Mouse (Mus musculus) liver, embryonic 14.5 days (tissue): Measurements from ENCODE around the gene Hdgf. TPM values are rescaled to one million over a fixed set of nuclear protein-coding genes. Genes with fewer than 3 reads are reported as not detected.
A peak's percentile ranks its signal among the peaks of the same experiment; 100 is the strongest.

Source experiments
- ATAC-seq: fragments of 200-750 bp; cut with Nextera tagmentation; 2 replicates; pipeline ENCODE4 v1.8.0; 2017; ENCODE audit warnings: moderate number of reproducible peaks, mild to moderate bottlenecking, moderate library complexity; ENCODE audit not compliant: insufficient read depth
- DNase-seq, 3 experiments: peaks; one replicate each; pipeline ENCODE4 v3.0.0-alpha.2; 2012 to 2013; ENCODE audit warnings: low read depth in 3 of 3, low spot score in 3 of 3
- H3K27ac ChIP-seq: fragments of 300-500 bp; sonication (generic); 2 replicates; pipeline ENCODE4 v1.5.1; 2014; ENCODE audit warnings: moderate library complexity, mild to moderate bottlenecking, control low read depth, inconsistent platforms
- H3K27me3 ChIP-seq: fragments of 300-500 bp; sonication (generic); 2 replicates; pipeline ENCODE4 v1.6.1; 2014; ENCODE audit warnings: mild to moderate bottlenecking, low read length, moderate library complexity; ENCODE audit not compliant: control insufficient read depth, insufficient read depth
- H3K36me3 ChIP-seq: fragments of 300-500 bp; sonication (generic); replicated peaks from 2 replicates; pipeline ENCODE4 v1.6.1; 2014; ENCODE audit warnings: low read depth; ENCODE audit not compliant: control insufficient read depth, insufficient read depth
- H3K4me1 ChIP-seq, 2 experiments: fragments of 200-500 bp in 1 of 2; fragments of 300-500 bp in 1 of 2; sonication (generic) in 1 of 2; replicated peaks; 2 replicates each; pipeline ENCODE4 v1.6.1; 2012 to 2014; ENCODE audit warnings: antibody characterized with exemption in 1 of 2, inconsistent platforms in 1 of 2, low read length in 1 of 2; ENCODE audit not compliant: control insufficient read depth in 2 of 2, insufficient read depth in 2 of 2
- H3K4me2 ChIP-seq: fragments of 300-500 bp; sonication (generic); 2 replicates; pipeline ENCODE4 v1.6.1; 2014; ENCODE audit warnings: low read depth, mild to moderate bottlenecking, control low read depth, moderate library complexity
- H3K4me3 ChIP-seq, 2 experiments: fragments of 200-500 bp in 1 of 2; fragments of 300-500 bp in 1 of 2; sonication (generic) in 1 of 2; 2 replicates each; pipeline ENCODE4 v1.5.1; 2012 to 2014; ENCODE audit warnings: low read depth in 2 of 2, low read length in 2 of 2, mild to moderate bottlenecking in 2 of 2, control low read depth in 1 of 2, inconsistent platforms in 1 of 2, moderate library complexity in 1 of 2; ENCODE audit not compliant: insufficient read depth in 1 of 2
- H3K9ac ChIP-seq: fragments of 300-500 bp; sonication (generic); replicated peaks from 2 replicates; pipeline ENCODE4 v1.6.1; 2014; ENCODE audit warnings: mild to moderate bottlenecking, control low read depth, moderate library complexity
- H3K9me3 ChIP-seq: fragments of 300-500 bp; sonication (generic); 2 replicates; pipeline ENCODE4 v1.6.1; 2016; ENCODE audit warnings: low read length, mixed read lengths; ENCODE audit not compliant: control insufficient read depth
- CTCF ChIP-seq: IDR thresholded peaks from 2 replicates; pipeline ENCODE4 v1.5.1; 2016; ENCODE audit warnings: antibody characterized with exemption, low read depth, control low read depth
- EP300 ChIP-seq: IDR thresholded peaks from 2 replicates; pipeline ENCODE4 v1.6.1; 2016; ENCODE audit warnings: antibody characterized with exemption, low read depth
- WGBS: fragments of 180-500 bp; shearing (Covaris S2); extraction: QIAGEN DNeasy Blood & Tissue Kit; methylation state at CpG from one replicate; pipeline ENCODE4 v1.1.7; 2014; ENCODE audit not compliant: insufficient replicate concordance; 5-methylcytosine and 5-hydroxymethylcytosine counted together
- polyA plus RNA-seq, 2 experiments: library from polyadenylated mRNA; depleted of rRNA in 1 of 2; stranded (reverse) in 1 of 2; unstranded in 1 of 2; fragments of >200 nt; fragmentation: Nextera tagmentation in 1 of 2; extraction: Ambion mirVana in 1 of 2; gene quantifications; 2 replicates each; pipeline versions ENCODE4 v1.2.1 to v1.2.3; 2012 to 2014

Gene Hdgf
- polyA plus RNA-seq, 2 experiments: 167 to 204 TPM

GRCm38 (mm10) chr3:87907906-87908305, 1.8 kb downstream of the Hdgf start:
- peaks cover 48 to 59% of the 10 kb centered on the region in 2 experiments for H3K4me1 ChIP-seq
- H3K27me3 ChIP-seq: no peaks in the 10 kb centered on the region
- peak overlapping the region; percentile 100 for H3K9ac ChIP-seq
- H3K36me3 ChIP-seq: peaks cover 5% of the 10 kb centered on the region
- peak overlapping the region; percentile 91 for H3K4me2 ChIP-seq
- DNase-seq: no peak
- no peak for TF ChIP-seq EP300
- no peak for TF ChIP-seq CTCF
- peak overlapping the region; percentile 97 to 100 for H3K4me3 ChIP-seq
- peak overlapping the region; percentile 89 for H3K27ac ChIP-seq
- 3% methylated on average over 1 of the region's 1 CpGs for WGBS
- no peak for ATAC-seq
- H3K9me3 ChIP-seq: no peaks in the 10 kb centered on the region

GRCm38 (mm10) chr3:87909381-87909780, 3.3 kb downstream of the Hdgf start:
- DNase-seq: no peak
- Histone ChIP-seq H3K36me3 (peaks cover 20% of the 10 kb centered on the region), H3K9me3 (no peaks in the 10 kb centered on the region), H3K27me3 (no peaks in the 10 kb centered on the region), H3K27ac (peak overlapping the region; percentile 89), H3K4me2 (peak overlapping the region; percentile 91), H3K9ac (peak overlapping the region; percentile 100), H3K4me3 (peak overlapping the region; percentile 97 to 100; a peak in 3 of 4 replicates), H3K4me1 (peaks cover 51 to 60% of the 10 kb centered on the region in 2 experiments)
- TF ChIP-seq CTCF (no peak), EP300 (no peak)
- 57% methylated on average over 2 of the region's 2 CpGs for WGBS
- no peak for ATAC-seq

DNA sequence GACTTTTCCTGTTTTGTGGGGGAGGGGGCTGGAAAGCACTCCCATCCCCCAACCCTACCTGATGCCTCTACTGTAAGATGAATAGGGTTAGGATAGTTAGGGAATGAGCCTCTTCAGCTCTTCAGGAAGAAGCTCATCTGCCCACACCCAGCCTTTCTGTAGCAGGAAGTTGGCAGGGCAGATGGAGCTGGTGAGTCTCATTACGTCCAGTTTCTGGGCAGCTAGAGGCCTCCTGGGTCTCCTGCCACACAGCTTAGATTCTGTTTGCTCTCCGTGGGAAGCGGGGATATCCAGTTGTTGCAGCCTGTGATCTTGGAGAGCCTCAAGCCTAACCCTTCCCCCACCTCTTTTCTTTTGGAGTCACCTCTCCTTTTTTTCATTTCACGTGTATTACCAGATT, 3.8 kb downstream of the Hdgf start:
- ATAC-seq: no peak
- Histone ChIP-seq H3K36me3 (peaks cover 25% of the 10 kb centered on the region), H3K4me2 (peak overlapping the region; percentile 91), H3K9me3 (no peaks in the 10 kb centered on the region), H3K27ac (peak overlapping the region; percentile 89), H3K27me3 (no peaks in the 10 kb centered on the region), H3K4me3 (peak overlapping the region; percentile 36 to 100), H3K4me1 (peaks cover 51 to 58% of the 10 kb centered on the region in 2 experiments), H3K9ac (peak overlapping the region; percentile 100)
- TF ChIP-seq CTCF (no peak), EP300 (no peak)
- WGBS: 12% methylated on average over 4 of the region's 4 CpGs
- no peak for DNase-seq

GRCm38 (mm10) chr3:87910573-87911141, 4.5 kb downstream of the Hdgf start:
- TF ChIP-seq EP300: no peak
- TF ChIP-seq CTCF: no peak
- Histone ChIP-seq H3K36me3 (peaks cover 33% of the 10 kb centered on the region), H3K9me3 (no peaks in the 10 kb centered on the region), H3K4me2 (peak overlapping the region; percentile 91), H3K4me3 (peak overlapping the region; percentile 52 to 100), H3K9ac (peak overlapping the region; percentile 44), H3K27me3 (no peaks in the 10 kb centered on the region), H3K4me1 (peaks cover 51 to 54% of the 10 kb centered on the region in 2 experiments), H3K27ac (peak overlapping the region; percentile 89)
- 14% methylated on average over 12 of the region's 12 CpGs for WGBS
- DNase-seq: peak in 1 of 3 experiments; percentile 47
- peak; percentile 5; the same call in 1 of the 2 replicates for ATAC-seq

- Histone ChIP-seq H3K27me3 (no peaks in the 10 kb centered on the region), H3K27ac (peak overlapping the region; percentile 52), H3K4me2 (0 out of 2 replicates have a peak overlapping the region, but pooled peaks have one; percentile 20), H3K4me1 (peaks cover 42 to 44% of the 10 kb centered on the region in 2 experiments), H3K4me3 (no peak overlapping the region), H3K9ac (0 out of 2 replicates have a peak overlapping the region, but pooled peaks have one; percentile 27), H3K9me3 (no peaks in the 10 kb centered on the region), H3K36me3 (peaks cover 54% of the 10 kb centered on the region)
- no peak for ATAC-seq
- TF ChIP-seq EP300 (no peak), CTCF (no peak)
- WGBS: 65% methylated on average over 7 of the region's 7 CpGs
- no peak for DNase-seq
Measured at GRCm38 (mm10) chr3:87913491-87913890, 7.4 kb downstream of the Hdgf start.
